Mouse (Mus musculus) regulatory T cell (primary cell): ENCODE measurements around the gene Nav2.

ENCODE experiments used
- in situ Hi-C: fragments of 300-600 bp; cut with MboI, MseI; formaldehyde crosslinking; loops from one replicate; pipeline ENCODE4 v1.15.1; 2025; ENCODE audit warnings: high pct_unique_total_duplicates

Gene Nav2

GRCm38 (mm10) chr7:48930399-48930798 is 21.9 kb downstream of the Nav2 start:
- in situ Hi-C loops, result loop anchor here (5.0 to 25.0 kb wide), 2 partner anchors 178 to 1793 kb away; partner anchors contain the start of gene Ptpn5

GRCm38 (mm10) chr7:48932138-48932537 is 23.6 kb downstream of the Nav2 start:
- in situ Hi-C loops, result loop anchor here (5.0 to 25.0 kb wide), 2 partner anchors 180 to 1795 kb away; partner anchors contain the start of gene Ptpn5

- in situ Hi-C loops, result loop anchor here (5.0 to 25.0 kb wide), 2 partner anchors 183 to 1798 kb away; partner anchors contain the start of gene Ptpn5
These were observed 26.3 kb downstream of the Nav2 start for GRCm38 (mm10) chr7:48934816-48935215.

- in situ Hi-C loops, result loop anchor here (25.0 kb wide), 1 partner anchor 1800 kb away; the partner anchor contains the start of gene Ptpn5
These were observed 29.0 kb downstream of the Nav2 start for GRCm38 (mm10) chr7:48937562-48937961.

GRCm38 (mm10) chr7:48938190-48938589 is 29.7 kb downstream of the Nav2 start:
- in situ Hi-C loops, result loop anchor here (25.0 kb wide), 1 partner anchor 1801 kb away; the partner anchor contains the start of gene Ptpn5

GRCm38 (mm10) chr7:48948381-48949108 is 40.0 kb downstream of the Nav2 start:
- in situ Hi-C loops, result loop anchor here (25.0 kb wide), 1 partner anchor 1811 kb away; the partner anchor contains the start of gene Ptpn5

- in situ Hi-C loops, result no loop called here
These were observed 46.0 kb downstream of the Nav2 start for GRCm38 (mm10) chr7:48954501-48954900.

- in situ Hi-C loops, result no loop called here
These were observed 50.2 kb downstream of the Nav2 start for GRCm38 (mm10) chr7:48958528-48959315.

- in situ Hi-C loops, result no loop called here
These were observed 50.8 kb downstream of the Nav2 start for GRCm38 (mm10) chr7:48959316-48959661.

GRCm38 (mm10) chr7:48960152-48960551 is 51.6 kb downstream of the Nav2 start:
- in situ Hi-C loops, result no loop called here

GRCm38 (mm10) chr7:48961501-48961900 is 53.0 kb downstream of the Nav2 start:
- in situ Hi-C loops, result no loop called here

GRCm38 (mm10) chr7:48961935-48962334 is 53.4 kb downstream of the Nav2 start:
- in situ Hi-C loops, result no loop called here

GRCm38 (mm10) chr7:48963112-48963511 is 54.6 kb downstream of the Nav2 start:
- in situ Hi-C loops, result no loop called here

- in situ Hi-C loops, result no loop called here
These were observed 55.0 kb downstream of the Nav2 start for GRCm38 (mm10) chr7:48963554-48963953.

GRCm38 (mm10) chr7:48965796-48966512 is 57.4 kb downstream of the Nav2 start:
- in situ Hi-C loops, result no loop called here

- in situ Hi-C loops, result no loop called here
These were observed 72.5 kb downstream of the Nav2 start for GRCm38 (mm10) chr7:48981013-48981412.

- in situ Hi-C loops, result no loop called here
These were observed 73.3 kb downstream of the Nav2 start for GRCm38 (mm10) chr7:48981814-48982213.

GRCm38 (mm10) chr7:48982573-48982972 is 74.1 kb downstream of the Nav2 start:
- in situ Hi-C loops, result no loop called here

GRCm38 (mm10) chr7:48991911-48992552 is 83.5 kb downstream of the Nav2 start:
- in situ Hi-C loops, result no loop called here

- in situ Hi-C loops, result no loop called here
These were observed 86.7 kb downstream of the Nav2 start for GRCm38 (mm10) chr7:48995171-48995570.

- in situ Hi-C loops, result no loop called here
These were observed 87.2 kb downstream of the Nav2 start for GRCm38 (mm10) chr7:48995701-48996100.
